Comparison of ENCODE assay signal across 9 mouse cellular contexts in the genomic region with DNA sequence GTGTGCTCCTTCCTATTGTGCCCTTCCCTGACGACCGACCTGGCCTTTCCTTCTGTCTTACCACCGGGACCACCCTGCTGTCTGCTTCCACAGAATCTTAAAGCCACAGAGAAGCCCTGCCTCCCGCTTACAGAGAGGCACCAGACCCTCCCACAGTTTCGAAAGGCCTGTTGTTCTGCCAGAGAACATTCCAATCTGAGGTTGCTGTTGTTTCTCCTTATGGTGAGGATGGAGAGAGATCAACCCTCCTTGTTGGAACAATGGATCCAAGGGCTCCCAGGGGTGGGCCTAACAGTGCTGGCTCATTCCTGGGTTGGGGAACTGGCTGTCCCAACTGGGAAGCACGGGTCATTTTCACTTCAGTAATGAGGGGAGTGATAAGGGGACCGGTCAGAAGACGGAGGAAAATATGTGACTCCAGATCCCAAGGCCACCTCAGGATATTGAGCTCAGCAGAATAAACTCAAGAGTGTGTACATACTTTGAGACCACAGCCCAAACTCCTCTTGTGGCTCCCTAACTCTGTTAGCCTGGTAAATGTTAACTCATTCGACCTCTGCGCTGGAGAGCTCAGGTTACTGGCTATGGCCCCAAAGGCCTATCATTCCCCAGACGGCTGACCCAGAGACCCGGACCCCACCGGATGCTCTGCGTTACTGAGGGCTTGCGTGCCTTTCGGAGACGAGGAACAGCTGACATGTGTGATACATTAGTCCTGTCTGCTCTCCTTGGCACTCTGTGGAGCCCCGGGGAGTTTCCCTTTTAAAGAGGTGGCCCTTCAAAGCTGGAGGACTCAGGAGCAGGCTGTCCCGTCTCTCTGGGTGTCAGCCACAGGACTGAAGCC. TPM values are rescaled to one million over a fixed set of nuclear protein-coding genes. Genes with fewer than 3 reads are reported as not detected.
DNase-seq lines count a peak whose midpoint lies in the region; ATAC-seq and TF ChIP-seq lines count a peak whose summit lies in the region.
"Had no signal": no experiment of that assay in that cellular context is flagged by ENCODE, and none has a peak within 500 bp of the region (broad histone marks: within the 10 kb centered on the region; RNA-seq: fewer than 3 reads in every experiment).

Dpep1 (plus strand) TSS at position 677 of the 844 bp plus-strand sequence.

- H3K9ac ChIP-seq in neural tube, embryonic 15.5 days (replicated peaks), result no peak within 1 kb of the TSS
- no peak within 1 kb of the TSS for H3K9ac ChIP-seq in heart, embryonic 15.5 days
- no peak within 1 kb of the TSS for H3K9ac ChIP-seq in forebrain, embryonic 16.5 days (replicated peaks; ENCODE audit: low read depth, low read length)

- peak; percentile 44 for DNase-seq in neural tube, embryonic 10.5 days (ENCODE audit: extremely low spot score, low spot score)
- peak; percentile 73 for DNase-seq in limb, embryonic 10.5 days (ENCODE audit: low spot score)
- no peak for DNase-seq in left cerebral cortex, adult 9 months (ENCODE audit: low spot score in 2 of 2)
- DNase-seq in cerebellum, postnatal 10 days, result no peak

- H3K4me2 ChIP-seq in neural tube, embryonic 15.5 days, result no peak within 1 kb of the TSS
- H3K4me2 ChIP-seq in heart, embryonic 15.5 days, result no peak within 1 kb of the TSS
- no peak within 1 kb of the TSS for H3K4me2 ChIP-seq in forebrain, embryonic 16.5 days (ENCODE audit: low read length)

- no peak within 1 kb of the TSS for H3K4me3 ChIP-seq in neural tube, embryonic 15.5 days (replicated peaks)
- H3K4me3 ChIP-seq in heart, embryonic 15.5 days, result no peak within 1 kb of the TSS
- H3K4me3 ChIP-seq in limb, embryonic 10.5 days, result peak within 1 kb of the TSS; percentile 17
- peak within 1 kb of the TSS; percentile 16 for H3K4me3 ChIP-seq in testis, adult 2 months (ENCODE audit: control insufficient read depth, low read depth, low read length)
- no peak within 1 kb of the TSS for H3K4me3 ChIP-seq in forebrain, embryonic 16.5 days (replicated peaks; ENCODE audit: low read length)

- no peak for TF ChIP-seq CTCF in testis, adult 2 months (IDR thresholded peaks at IDR 0.05; ENCODE audit: control insufficient read depth, insufficient read depth, insufficient replicate concordance, low read depth, low read length)

- H3K36me3 ChIP-seq in neural tube, embryonic 15.5 days, result no peaks in the 10 kb centered on the region
- no peaks in the 10 kb centered on the region for H3K36me3 ChIP-seq in heart, embryonic 15.5 days
- H3K36me3 ChIP-seq in limb, embryonic 10.5 days, result no peaks in the 10 kb centered on the region
- no peaks in the 10 kb centered on the region for H3K36me3 ChIP-seq in testis, adult 2 months (ENCODE audit: control insufficient read depth, insufficient read depth, low read length)
- no peaks in the 10 kb centered on the region for H3K36me3 ChIP-seq in forebrain, embryonic 16.5 days (ENCODE audit: control insufficient read depth, insufficient read depth)

- 51% methylated on average over 19 of the region's 19 CpGs for WGBS in neural tube, embryonic 15.5 days
- WGBS in heart, embryonic 15.5 days, result 27% methylated on average over 19 of the region's 19 CpGs
- WGBS in limb, embryonic 10.5 days, result 18% methylated on average over 19 of the region's 19 CpGs
- WGBS in forebrain, embryonic 16.5 days, result 60% methylated on average over 19 of the region's 19 CpGs

- no peak for ATAC-seq in neural tube, embryonic 15.5 days (ENCODE audit: low FRiP score)
- ATAC-seq in heart, embryonic 15.5 days (replicated peaks; ENCODE audit: insufficient number of reproducible peaks, insufficient read depth, low FRiP score, low read depth), result peak; percentile 38; the same call in 1 of the 2 replicates
- ATAC-seq in forebrain, embryonic 16.5 days, result no peak

- TF ChIP-seq POLR2A in testis, adult 2 months (IDR thresholded peaks at IDR 0.05; ENCODE audit: control insufficient read depth, low read depth, low read length), result no peak

- H3K4me1 ChIP-seq in neural tube, embryonic 15.5 days, result peaks cover 3% of the 10 kb centered on the region; the same call in 1 of the 2 replicates
- H3K4me1 ChIP-seq in heart, embryonic 15.5 days (replicated peaks), result peaks cover 15% of the 10 kb centered on the region
- peaks cover 57% of the 10 kb centered on the region for H3K4me1 ChIP-seq in limb, embryonic 10.5 days
- H3K4me1 ChIP-seq in testis, adult 2 months (ENCODE audit: control insufficient read depth, insufficient read depth, low read length), result peaks cover 5% of the 10 kb centered on the region
- H3K4me1 ChIP-seq in forebrain, embryonic 16.5 days (replicated peaks; ENCODE audit: control insufficient read depth, insufficient read depth, low read length), result no peaks in the 10 kb centered on the region

- H3K27me3 ChIP-seq in neural tube, embryonic 15.5 days (replicated peaks), result no peaks in the 10 kb centered on the region
- no peaks in the 10 kb centered on the region for H3K27me3 ChIP-seq in heart, embryonic 15.5 days
- no peaks in the 10 kb centered on the region for H3K27me3 ChIP-seq in limb, embryonic 10.5 days (ENCODE audit: low read depth, poor library complexity, severe bottlenecking)
- H3K27me3 ChIP-seq in testis, adult 2 months (ENCODE audit: control insufficient read depth, insufficient read depth, low read length), result no peaks in the 10 kb centered on the region
- H3K27me3 ChIP-seq in forebrain, embryonic 16.5 days (replicated peaks; ENCODE audit: control insufficient read depth, insufficient read depth, low read length), result no peaks in the 10 kb centered on the region

- no peaks in the 10 kb centered on the region for H3K9me3 ChIP-seq in neural tube, embryonic 15.5 days (replicated peaks)
- H3K9me3 ChIP-seq in heart, embryonic 15.5 days (replicated peaks), result no peaks in the 10 kb centered on the region
- H3K9me3 ChIP-seq in limb, embryonic 10.5 days (replicated peaks), result no peaks in the 10 kb centered on the region
- no peaks in the 10 kb centered on the region for H3K9me3 ChIP-seq in forebrain, embryonic 16.5 days (ENCODE audit: control insufficient read depth, low read length)

- H3K27ac ChIP-seq in neural tube, embryonic 15.5 days (replicated peaks), result no peak within 1 kb of the TSS
- H3K27ac ChIP-seq in heart, embryonic 15.5 days, result peak within 1 kb of the TSS; percentile 57
- H3K27ac ChIP-seq in limb, embryonic 10.5 days, result peak within 1 kb of the TSS; percentile 87
- peak within 1 kb of the TSS; percentile 51 for H3K27ac ChIP-seq in testis, adult 2 months (ENCODE audit: control insufficient read depth, insufficient read depth, low read depth, low read length)
- no peak within 1 kb of the TSS for H3K27ac ChIP-seq in forebrain, embryonic 16.5 days (ENCODE audit: low read length)

RNA-seq across cellular contexts. Expression of gene Dpep1, which starts in this region (rescaled TPM):
- polyA plus RNA-seq in neural tube, embryonic 15.5 days (2015; fragmentation: Nextera tagmentation; extraction: Ambion mirVana), result 0.41 and 1.1 TPM in 2 replicates
- polyA plus RNA-seq in heart, embryonic 15.5 days (2015; fragmentation: Nextera tagmentation; extraction: Ambion mirVana), result 5.9 and 7.1 TPM in 2 replicates
- polyA plus RNA-seq in limb, embryonic 10.5 days (2016; fragmentation: Nextera tagmentation; extraction: Ambion mirVana), result 7.8 and 8.4 TPM in 2 replicates
- polyA plus RNA-seq in testis, adult 2 months (2012; rRNA removed), result 9.6 and 10.5 TPM in 2 replicates
- polyA plus RNA-seq in forebrain, embryonic 16.5 days (2015; fragmentation: Nextera tagmentation; extraction: Ambion mirVana), result 0.14 and 0.18 TPM in 2 replicates
- polyA plus RNA-seq: cortical plate, adult 2 months had no signal

Comparison
In these comparisons a context has a peak if more than half of its experiments do, and no peak if none do; other contexts are left out.
1. DNase-seq: peak in neural tube, embryonic 10.5 days (single experiment) and limb, embryonic 10.5 days (single experiment); none in left cerebral cortex, adult 9 months (0 of 2) and cerebellum, postnatal 10 days (0 of 2).
2. H3K27ac ChIP-seq: peak in heart, embryonic 15.5 days (single experiment), limb, embryonic 10.5 days (single experiment) and testis, adult 2 months (single experiment); none in neural tube, embryonic 15.5 days (single experiment) and forebrain, embryonic 16.5 days (single experiment).
3. H3K4me3 ChIP-seq: peak in limb, embryonic 10.5 days (single experiment) and testis, adult 2 months (single experiment); none in neural tube, embryonic 15.5 days (single experiment), heart, embryonic 15.5 days (single experiment) and forebrain, embryonic 16.5 days (single experiment).